9 mouse cellular contexts compared by ENCODE assay signal in genomic region chr13:53783492-53783891, GRCm38 (mm10).
DNase-seq lines count a peak whose midpoint lies in the region; ATAC-seq lines count a peak whose summit lies in the region.
"Had no signal": no experiment of that assay in that cellular context is flagged by ENCODE, and none has a peak within 500 bp of the region (broad histone marks: within the 10 kb centered on the region; RNA-seq: fewer than 3 reads in every experiment).

No protein-coding gene starts in this region.

- 28% methylated on average over 6 of the region's 6 CpGs for WGBS in forebrain, embryonic 13.5 days
- WGBS in hindbrain, embryonic 13.5 days = 24% methylated on average over 6 of the region's 6 CpGs
- 25% methylated on average over 6 of the region's 6 CpGs for WGBS in midbrain, embryonic 12.5 days

- H3K4me3 ChIP-seq in forebrain, embryonic 13.5 days = no peak overlapping the region
- H3K4me3 ChIP-seq in hindbrain, embryonic 13.5 days = no peak overlapping the region
- H3K4me3 ChIP-seq in midbrain, embryonic 12.5 days = no peak overlapping the region
- H3K4me3 ChIP-seq: lung, embryonic 15.5 days had no signal

- no peak overlapping the region for H3K4me2 ChIP-seq in forebrain, embryonic 13.5 days
- no peak overlapping the region for H3K4me2 ChIP-seq in hindbrain, embryonic 13.5 days
- no peak overlapping the region for H3K4me2 ChIP-seq in midbrain, embryonic 12.5 days (replicated peaks)
- H3K4me2 ChIP-seq: lung, embryonic 15.5 days had no signal

- H3K27ac ChIP-seq in forebrain, embryonic 13.5 days = no peak overlapping the region
- H3K27ac ChIP-seq in hindbrain, embryonic 13.5 days = no peak overlapping the region
- H3K27ac ChIP-seq in midbrain, embryonic 12.5 days (replicated peaks) = no peak overlapping the region
- H3K27ac ChIP-seq: lung, embryonic 15.5 days had no signal

- peak; percentile 38 for DNase-seq in CD4-positive, CD25-positive, alpha-beta regulatory T cell, adult 2 months (ENCODE audit: low read depth, low spot score)
- DNase-seq in c-Kit-positive CD71-positive TER-119-positive erythroid progenitor cells, embryonic 14.5 days (ENCODE audit: low spot score) = peak; percentile 18
- DNase-seq in left cerebral cortex, adult 11 months (ENCODE audit: low spot score) = peak; percentile 69
- DNase-seq in spleen, postnatal 4 days (ENCODE audit: low spot score in 2 of 2) = peak; percentile 31 to 71

- no peak for ATAC-seq in CD4-positive, CD25-positive, alpha-beta regulatory T cell, adult 4 months
- peak; percentile 48; the same call in 1 of the 2 replicates for ATAC-seq in forebrain, embryonic 13.5 days
- peak; percentile 68; the same call in 1 of the 2 replicates for ATAC-seq in hindbrain, embryonic 13.5 days (ENCODE audit: low FRiP score)
- peak; percentile 30; the same call in 1 of the 2 replicates for ATAC-seq in midbrain, embryonic 12.5 days (ENCODE audit: low FRiP score, low read depth)

- no peaks in the 10 kb centered on the region for H3K36me3 ChIP-seq in forebrain, embryonic 13.5 days (ENCODE audit: poor library complexity, severe bottlenecking)
- no peaks in the 10 kb centered on the region for H3K36me3 ChIP-seq in hindbrain, embryonic 13.5 days
- H3K36me3 ChIP-seq in midbrain, embryonic 12.5 days = no peaks in the 10 kb centered on the region
- H3K36me3 ChIP-seq: lung, embryonic 15.5 days had no signal

- no peaks in the 10 kb centered on the region for H3K4me1 ChIP-seq in forebrain, embryonic 13.5 days
- H3K4me1 ChIP-seq in hindbrain, embryonic 13.5 days (replicated peaks) = no peaks in the 10 kb centered on the region
- H3K4me1 ChIP-seq in midbrain, embryonic 12.5 days = no peaks in the 10 kb centered on the region
- H3K4me1 ChIP-seq: lung, embryonic 15.5 days had no signal

- H3K9ac ChIP-seq in forebrain, embryonic 13.5 days = no peak overlapping the region
- H3K9ac ChIP-seq in hindbrain, embryonic 13.5 days = no peak overlapping the region
- H3K9ac ChIP-seq in midbrain, embryonic 12.5 days (replicated peaks) = no peak overlapping the region
- H3K9ac ChIP-seq: lung, embryonic 15.5 days had no signal

- H3K27me3 ChIP-seq in forebrain, embryonic 13.5 days = peaks cover 11% of the 10 kb centered on the region
- peaks cover 6% of the 10 kb centered on the region; the same call in 1 of the 2 replicates for H3K27me3 ChIP-seq in hindbrain, embryonic 13.5 days
- peaks cover 8% of the 10 kb centered on the region for H3K27me3 ChIP-seq in midbrain, embryonic 12.5 days
- H3K27me3 ChIP-seq: lung, embryonic 15.5 days had no signal

- no peaks in the 10 kb centered on the region for H3K9me3 ChIP-seq in forebrain, embryonic 13.5 days (replicated peaks)
- no peaks in the 10 kb centered on the region for H3K9me3 ChIP-seq in hindbrain, embryonic 13.5 days
- H3K9me3 ChIP-seq in midbrain, embryonic 12.5 days = 0 out of 2 replicates have a peak, but pooled peaks cover 3% of the 10 kb centered on the region
- H3K9me3 ChIP-seq: lung, embryonic 15.5 days had no signal

Comparison
In these comparisons a context has a peak if more than half of its experiments do, and no peak if none do; other contexts are left out.
1. DNase-seq: peak in every context shown above with its lines; median percentile 69 in left cerebral cortex, adult 11 months; 51 in spleen, postnatal 4 days; 38 in CD4-positive, CD25-positive, alpha-beta regulatory T cell, adult 2 months; 18 in c-Kit-positive CD71-positive TER-119-positive erythroid progenitor cells, embryonic 14.5 days.